ENCODE assay signal across 16 mouse cellular contexts in genomic region chr2:79653093-79653808, GRCm38 (mm10). TPM values are rescaled to one million over a fixed set of nuclear protein-coding genes. Genes with fewer than 3 reads are reported as not detected.
A peak's percentile ranks its signal among the peaks of the same experiment; 100 is the strongest.
DNase-seq lines count a peak whose midpoint lies in the region; ATAC-seq lines count a peak whose summit lies in the region.
"Had no signal": no experiment of that assay in that cellular context is flagged by ENCODE, and none has a peak within 500 bp of the region (broad histone marks: within the 10 kb centered on the region; RNA-seq: fewer than 3 reads in every experiment).

No protein-coding gene starts in this region.

- H3K27ac ChIP-seq in liver, embryonic 16.5 days (ENCODE audit: low read length), result no peak overlapping the region
- H3K27ac ChIP-seq: forebrain, embryonic 10.5 days; midbrain, embryonic 12.5 days had no signal

- peak; percentile 64 for ATAC-seq in liver, embryonic 16.5 days (ENCODE audit: low read depth)
- ATAC-seq in erythroid progenitor cell, adult 5-6 weeks (replicated peaks; ENCODE audit: low FRiP score, poor library complexity, severe bottlenecking), result no peak
- ATAC-seq: inflammation-experienced regulatory T-cells, adult 6 months had no signal

- WGBS in liver, embryonic 16.5 days (ENCODE audit: insufficient replicate concordance), result 52% methylated on average over 6 of the region's 6 CpGs

- no peaks in the 10 kb centered on the region for H3K4me1 ChIP-seq in liver, embryonic 16.5 days (ENCODE audit: control insufficient read depth, low read depth, low read length)
- H3K4me1 ChIP-seq: forebrain, embryonic 10.5 days; midbrain, embryonic 12.5 days had no signal

- H3K9ac ChIP-seq in liver, embryonic 16.5 days (ENCODE audit: low read depth, low read length), result no peak overlapping the region
- H3K9ac ChIP-seq: midbrain, embryonic 12.5 days had no signal

- intact Hi-C loops in heart, postnatal 14 days (cut with DNase I), result no loop called here

- no peaks in the 10 kb centered on the region for H3K9me3 ChIP-seq in liver, embryonic 16.5 days (replicated peaks; ENCODE audit: control insufficient read depth, low read length)
- H3K9me3 ChIP-seq: forebrain, embryonic 10.5 days; midbrain, embryonic 12.5 days had no signal

- no peaks in the 10 kb centered on the region; the same call in 1 of the 2 replicates for H3K36me3 ChIP-seq in liver, embryonic 16.5 days (ENCODE audit: control insufficient read depth, insufficient read depth)

- no peak overlapping the region for H3K4me3 ChIP-seq in liver, embryonic 16.5 days (ENCODE audit: low read depth, low read length)
- H3K4me3 ChIP-seq: forebrain, embryonic 10.5 days; midbrain, embryonic 12.5 days had no signal

- peak; percentile 31 to 45 for DNase-seq in heart, adult 9 months (ENCODE audit: low spot score in 2 of 2)
- DNase-seq in heart, postnatal 14 days, result no peak
- peak; percentile 51 to 53 for DNase-seq in right cerebral cortex, postnatal 10 days (ENCODE audit: low spot score in 2 of 2)
- DNase-seq in right cerebral cortex, postnatal 14 days, result no peak
- DNase-seq in yolk sac, embryonic 10.5 days (ENCODE audit: low spot score), result peak; percentile 10
- DNase-seq in cerebellum, adult 11-12 months, result no peak
- DNase-seq: cerebellum, postnatal 14 days had no signal

- H3K4me2 ChIP-seq in liver, embryonic 16.5 days (ENCODE audit: low read depth, low read length), result no peak overlapping the region
- H3K4me2 ChIP-seq: heart, embryonic 11.5 days; midbrain, embryonic 12.5 days had no signal

- H3K27me3 ChIP-seq in liver, embryonic 16.5 days (ENCODE audit: control insufficient read depth, insufficient read depth, low read depth, low read length), result no peaks in the 10 kb centered on the region
- H3K27me3 ChIP-seq: midbrain, embryonic 12.5 days had no signal

RNA-seq across cellular contexts. Expression of gene Itprid2, which starts 18.1 kb away (rescaled TPM):
- total RNA-seq in heart, postnatal 14 days (2021), result 10 to 100 TPM; 22.0 to 26.4 TPM
- 3.3 and 4.3 TPM in 2 replicates for polyA plus RNA-seq in liver, embryonic 16.5 days (2015; fragmentation: Nextera tagmentation; extraction: Ambion mirVana)
- 3.6 and 8.8 TPM in 2 replicates for total RNA-seq in erythroid progenitor cell, adult 5-6 weeks (2015; ENCODE audit: low replicate concordance)
- 2.7 and 4.3 TPM in 2 replicates for total RNA-seq in erythroid progenitor cell, adult 5-6 weeks (2017; ENCODE audit: low replicate concordance)

RNA-seq across cellular contexts. Expression of gene Ppp1r1c, which starts 54.3 kb away (rescaled TPM):
- total RNA-seq in heart, postnatal 14 days (2021), result not detected
- not detected in 2 replicates for polyA plus RNA-seq in liver, embryonic 16.5 days (2015; fragmentation: Nextera tagmentation; extraction: Ambion mirVana)
- not detected in 2 replicates for total RNA-seq in erythroid progenitor cell, adult 5-6 weeks (2015; ENCODE audit: low replicate concordance)
- total RNA-seq in erythroid progenitor cell, adult 5-6 weeks (2017; ENCODE audit: low replicate concordance), result not detected in 2 replicates
- total RNA-seq: adrenal gland, adult 18-20 months; left cerebral cortex, postnatal 25 days had no signal
- polyA plus RNA-seq: forebrain, embryonic 10.5 days; heart, embryonic 11.5 days; thymus, postnatal 0 days had no signal

Comparison
In these comparisons a context has a peak if more than half of its experiments do, and no peak if none do; other contexts are left out.
1. DNase-seq: peak in heart, adult 9 months (2 of 2), right cerebral cortex, postnatal 10 days (2 of 2) and yolk sac, embryonic 10.5 days (single experiment); none in heart, postnatal 14 days (0 of 2), right cerebral cortex, postnatal 14 days (single experiment) and cerebellum, adult 11-12 months (single experiment).